Mouse (Mus musculus) cortical plate, adult 2 months (tissue): ENCODE data around the gene Anp32e.

Source experiments
- CTCF ChIP-seq: fragments of 200-500 bp; IDR thresholded peaks from 2 replicates; pipeline ENCODE4 v1.5.1; 2011; ENCODE audit warnings: mild to moderate bottlenecking, control low read depth, low read length; ENCODE audit not compliant: insufficient read depth; ENCODE audit errors: extremely low read depth
- POLR2A ChIP-seq: fragments of 200-500 bp; IDR thresholded peaks from 2 replicates; pipeline ENCODE4 v1.6.1; 2011; ENCODE audit warnings: mild to moderate bottlenecking, low read length, control low read depth; ENCODE audit not compliant: insufficient read depth; ENCODE audit errors: extremely low read depth

DNA sequence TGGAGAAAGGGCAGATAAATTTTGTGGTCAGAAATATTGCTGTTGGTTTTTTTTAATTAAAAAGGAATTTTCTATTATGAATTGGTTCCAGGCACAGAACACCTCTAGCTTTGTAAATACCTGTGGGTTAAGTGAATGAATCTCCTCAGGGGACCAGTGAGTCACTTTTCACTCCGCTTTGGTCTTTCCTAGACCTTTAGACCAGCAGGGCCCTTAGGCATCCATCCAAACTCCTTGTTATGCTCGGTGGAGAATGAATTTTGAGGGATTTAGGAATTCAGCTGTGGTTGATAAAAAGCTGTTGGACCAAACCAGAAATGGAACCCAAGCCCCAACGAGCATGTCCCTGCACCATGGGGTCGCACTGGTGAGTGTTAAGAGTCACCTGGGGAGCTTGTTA, 21.4 kb upstream of the Anp32e start:
- TF ChIP-seq CTCF, result no peak
- no peak for TF ChIP-seq POLR2A
